Mouse (Mus musculus): ENCODE measurements at regions not wholly inside any gene's neighbourhood (a gene's known extent, or its start where the extent isn't known, plus 50 kb on each side); places are given as distances from the start of the nearest gene placed in this dataset.

GRCm38 (mm10) chr1:89322621-89323020 is 132.0 kb upstream of the Agap1 start:
- Histone ChIP-seq H3K9me3 (replicated peaks; ENCODE audit: insufficient read depth, low read length) (no peaks in the 10 kb centered on the region), H3K4me3 (ENCODE audit: control insufficient read depth in 1 of 2, insufficient read depth in 1 of 2, low read depth in 2 of 2, low read length in 2 of 2) (no peak overlapping the region)
- TF ChIP-seq UBTF (IDR thresholded peaks at IDR 0.05; ENCODE audit: borderline replicate concordance, insufficient read depth, low read depth, low read length) (no peak), NRF1 (IDR thresholded peaks at IDR 0.05; ENCODE audit: insufficient read depth, low read depth, low read length, poor library complexity, severe bottlenecking) (no peak), CHD2 (IDR thresholded peaks at IDR 0.05; ENCODE audit: low read length) (no peak), MAZ (IDR thresholded peaks at IDR 0.05; ENCODE audit: low read depth, low read length) (no peak), ETS1 (IDR thresholded peaks at IDR 0.05; ENCODE audit: low read depth, low read length) (no peak), RCOR1 (IDR thresholded peaks at IDR 0.05; ENCODE audit: low read depth, low read length) (no peak)

GRCm38 (mm10) chr1:89323091-89323490 is 131.5 kb upstream of the Agap1 start:
- H3K27me3 ChIP-seq (ENCODE audit: control insufficient read depth in 1 of 2, insufficient read depth in 2 of 2, low read length in 2 of 2), result no peaks in the 10 kb centered on the region
- no peak overlapping the region for H3K9ac ChIP-seq (ENCODE audit: control insufficient read depth, low read depth, low read length, poor library complexity, severe bottlenecking)
- TF ChIP-seq ZMIZ1 (IDR thresholded peaks at IDR 0.05; ENCODE audit: low read depth, low read length) (no peak), RAD21 (IDR thresholded peaks at IDR 0.05; ENCODE audit: low read depth, low read length) (peak; percentile 25), CTCF (IDR thresholded peaks at IDR 0.05 in 2 of 3, conservative IDR thresholded peaks at IDR 0.05 in 1 of 3; ENCODE audit: control insufficient read depth in 1 of 3, insufficient read depth in 1 of 3, low read depth in 2 of 3, low read length in 3 of 3, poor library complexity in 1 of 3, severe bottlenecking in 1 of 3) (peak; percentile 39 to 44 (median 42)), SMC3 (IDR thresholded peaks at IDR 0.05; ENCODE audit: low read depth, low read length) (peak; percentile 30; the same call in 1 of the 2 replicates), TAL1 (IDR thresholded peaks at IDR 0.05; ENCODE audit: low read length) (no peak)
- H3K79me2 ChIP-seq (ENCODE audit: control insufficient read depth, insufficient read depth, low read length, poor library complexity), result no peaks in the 10 kb centered on the region
- H3K27ac ChIP-seq (ENCODE audit: control insufficient read depth, low read depth, low read length), result no peak overlapping the region
- no peaks in the 10 kb centered on the region for H3K9me3 ChIP-seq (replicated peaks; ENCODE audit: insufficient read depth, low read length)
- peak; percentile 34 for DNase-seq (ENCODE audit: low read depth, low spot score)
- H3K4me1 ChIP-seq (ENCODE audit: control insufficient read depth in 1 of 2, insufficient read depth in 2 of 2, low read length in 2 of 2), result no peaks in the 10 kb centered on the region
- H3K36me3 ChIP-seq (ENCODE audit: control insufficient read depth in 1 of 2, insufficient read depth in 2 of 2, low read length in 2 of 2), result no peaks in the 10 kb centered on the region
- H3K4me3 ChIP-seq (ENCODE audit: control insufficient read depth in 1 of 2, insufficient read depth in 1 of 2, low read depth in 2 of 2, low read length in 2 of 2), result no peak overlapping the region

More at GRCm38 (mm10) chr1:89322621-89323020, 132.0 kb upstream of the Agap1 start:
- Histone ChIP-seq H3K4me1 (ENCODE audit: control insufficient read depth in 1 of 2, insufficient read depth in 2 of 2, low read length in 2 of 2) (no peaks in the 10 kb centered on the region), H3K79me2 (ENCODE audit: control insufficient read depth, insufficient read depth, low read length, poor library complexity) (no peaks in the 10 kb centered on the region), H3K27me3 (ENCODE audit: control insufficient read depth in 1 of 2, insufficient read depth in 2 of 2, low read length in 2 of 2) (no peaks in the 10 kb centered on the region), H3K36me3 (ENCODE audit: control insufficient read depth in 1 of 2, insufficient read depth in 2 of 2, low read length in 2 of 2) (no peaks in the 10 kb centered on the region), H3K27ac (ENCODE audit: control insufficient read depth, low read depth, low read length) (no peak overlapping the region), H3K9ac (ENCODE audit: control insufficient read depth, low read depth, low read length, poor library complexity, severe bottlenecking) (no peak overlapping the region)
- DNase-seq (ENCODE audit: low read depth, low spot score), result no peak

- no peak for DNase-seq (ENCODE audit: low read depth, low spot score)
- H3K27ac ChIP-seq (ENCODE audit: control insufficient read depth, low read depth, low read length), result no peak overlapping the region
- H3K4me3 ChIP-seq (ENCODE audit: control insufficient read depth in 1 of 2, insufficient read depth in 1 of 2, low read depth in 2 of 2, low read length in 2 of 2), result no peak overlapping the region
- no peaks in the 10 kb centered on the region for H3K36me3 ChIP-seq (ENCODE audit: control insufficient read depth in 1 of 2, insufficient read depth in 2 of 2, low read length in 2 of 2)
- H3K9ac ChIP-seq (ENCODE audit: control insufficient read depth, low read depth, low read length, poor library complexity, severe bottlenecking), result no peak overlapping the region
- no peaks in the 10 kb centered on the region for H3K9me3 ChIP-seq (replicated peaks; ENCODE audit: insufficient read depth, low read length)
- H3K27me3 ChIP-seq (ENCODE audit: control insufficient read depth in 1 of 2, insufficient read depth in 2 of 2, low read length in 2 of 2), result no peaks in the 10 kb centered on the region
- TF ChIP-seq SMC3 (IDR thresholded peaks at IDR 0.05; ENCODE audit: low read depth, low read length) (no peak), MAX (IDR thresholded peaks at IDR 0.05; ENCODE audit: low read length) (no peak), BHLHE40 (IDR thresholded peaks at IDR 0.05; ENCODE audit: borderline replicate concordance, low read depth, low read length) (no peak), ZC3H11A (IDR thresholded peaks at IDR 0.05; ENCODE audit: low read depth, low read length) (no peak), POLR2AphosphoS5 (IDR thresholded peaks at IDR 0.05; ENCODE audit: borderline replicate concordance, low read depth, low read length) (no peak), RAD21 (IDR thresholded peaks at IDR 0.05; ENCODE audit: low read depth, low read length) (no peak), USF2 (IDR thresholded peaks at IDR 0.05; ENCODE audit: borderline replicate concordance in 1 of 2, insufficient read depth in 1 of 2, low read depth in 1 of 2, low read length in 2 of 2) (no peak), ETS1 (IDR thresholded peaks at IDR 0.05; ENCODE audit: low read depth, low read length) (no peak), ELF1 (IDR thresholded peaks at IDR 0.05; ENCODE audit: low read depth, low read length) (no peak), MYC (IDR thresholded peaks at IDR 0.05; ENCODE audit: low read depth, low read length) (no peak), TCF12 (IDR thresholded peaks at IDR 0.05; ENCODE audit: low read depth, low read length) (no peak), POLR2AphosphoS2 (IDR thresholded peaks at IDR 0.05; ENCODE audit: low read length) (no peak), SIN3A (IDR thresholded peaks at IDR 0.05; ENCODE audit: low read length) (no peak), HCFC1 (IDR thresholded peaks at IDR 0.05; ENCODE audit: low read depth, low read length) (no peak), EP300 (IDR thresholded peaks at IDR 0.05; ENCODE audit: low read depth in 1 of 2, low read length in 2 of 2) (no peak), CTCF (IDR thresholded peaks at IDR 0.05 in 2 of 3, conservative IDR thresholded peaks at IDR 0.05 in 1 of 3; ENCODE audit: control insufficient read depth in 1 of 3, insufficient read depth in 1 of 3, low read depth in 2 of 3, low read length in 3 of 3, poor library complexity in 1 of 3, severe bottlenecking in 1 of 3) (no peak), POLR2A (IDR thresholded peaks at IDR 0.05; ENCODE audit: control insufficient read depth in 1 of 2, insufficient read depth in 1 of 2, low read depth in 1 of 2, low read length in 2 of 2, poor library complexity in 1 of 2) (no peak)
- no peaks in the 10 kb centered on the region for H3K79me2 ChIP-seq (ENCODE audit: control insufficient read depth, insufficient read depth, low read length, poor library complexity)
- H3K4me1 ChIP-seq (ENCODE audit: control insufficient read depth in 1 of 2, insufficient read depth in 2 of 2, low read length in 2 of 2), result no peaks in the 10 kb centered on the region
Observed at GRCm38 (mm10) chr1:89331352-89331751, 123.3 kb upstream of the Agap1 start.
